Mouse (Mus musculus): ENCODE measurements around the gene 2900011O08Rik. TPM values are rescaled to one million over a fixed set of nuclear protein-coding genes. Genes with fewer than 3 reads are reported as not detected.

2900011O08Rik gene
- polyA plus RNA-seq, 1 experiment from 2014 or later: 22.4 TPM

DNA sequence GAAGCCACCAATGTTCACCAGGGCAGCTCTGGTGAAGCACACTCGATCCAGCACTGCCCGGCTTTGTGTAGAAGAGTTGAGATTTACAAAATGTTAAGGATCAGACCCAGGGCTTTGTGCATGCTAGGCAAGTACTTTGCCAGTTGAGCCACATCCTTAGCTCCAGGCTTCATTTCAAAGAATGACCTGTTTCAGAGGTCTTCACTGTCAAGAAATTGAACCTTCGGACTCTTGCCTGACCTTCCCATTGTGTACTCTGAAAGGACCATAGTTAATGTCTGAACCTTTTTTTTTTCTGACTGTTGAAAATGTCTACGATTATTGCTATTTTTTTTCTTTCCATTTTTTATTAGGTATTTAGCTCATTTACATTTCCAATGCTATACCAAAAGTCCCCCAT, 23.6 kb downstream of the 2900011O08Rik start:
- H3K9me3 ChIP-seq: no peaks in the 10 kb centered on the region
- DNase-seq (ENCODE audit: low spot score): no peak
- H3K36me3 ChIP-seq: no peaks in the 10 kb centered on the region
- no peak overlapping the region for H3K4me3 ChIP-seq
- WGBS: 87% methylated on average over 4 of the region's 4 CpGs
- H3K4me1 ChIP-seq (replicated peaks): no peaks in the 10 kb centered on the region
- no peaks in the 10 kb centered on the region for H3K27me3 ChIP-seq (ENCODE audit: insufficient read depth, poor library complexity, severe bottlenecking)
- H3K27ac ChIP-seq: no peak overlapping the region

GRCm38 (mm10) chr16:14017306-14017705, 30.9 kb downstream of the 2900011O08Rik start:
- Histone ChIP-seq H3K4me1 (replicated peaks) (no peaks in the 10 kb centered on the region), H3K27ac (no peak overlapping the region), H3K36me3 (no peaks in the 10 kb centered on the region), H3K4me3 (no peak overlapping the region), H3K27me3 (ENCODE audit: insufficient read depth, poor library complexity, severe bottlenecking) (no peaks in the 10 kb centered on the region), H3K9me3 (no peaks in the 10 kb centered on the region)
- no peak for DNase-seq (ENCODE audit: low spot score)
- 93% methylated on average over 8 of the region's 8 CpGs for WGBS

GRCm38 (mm10) chr16:14021166-14021822, 34.9 kb downstream of the 2900011O08Rik start:
- Histone ChIP-seq H3K36me3 (no peaks in the 10 kb centered on the region), H3K27me3 (ENCODE audit: insufficient read depth, poor library complexity, severe bottlenecking) (no peaks in the 10 kb centered on the region), H3K27ac (no peak overlapping the region), H3K4me1 (replicated peaks) (no peaks in the 10 kb centered on the region), H3K9me3 (no peaks in the 10 kb centered on the region), H3K4me3 (no peak overlapping the region)
- DNase-seq (ENCODE audit: low spot score): no peak
- WGBS: 83% methylated on average over 3 of the region's 3 CpGs

DNA sequence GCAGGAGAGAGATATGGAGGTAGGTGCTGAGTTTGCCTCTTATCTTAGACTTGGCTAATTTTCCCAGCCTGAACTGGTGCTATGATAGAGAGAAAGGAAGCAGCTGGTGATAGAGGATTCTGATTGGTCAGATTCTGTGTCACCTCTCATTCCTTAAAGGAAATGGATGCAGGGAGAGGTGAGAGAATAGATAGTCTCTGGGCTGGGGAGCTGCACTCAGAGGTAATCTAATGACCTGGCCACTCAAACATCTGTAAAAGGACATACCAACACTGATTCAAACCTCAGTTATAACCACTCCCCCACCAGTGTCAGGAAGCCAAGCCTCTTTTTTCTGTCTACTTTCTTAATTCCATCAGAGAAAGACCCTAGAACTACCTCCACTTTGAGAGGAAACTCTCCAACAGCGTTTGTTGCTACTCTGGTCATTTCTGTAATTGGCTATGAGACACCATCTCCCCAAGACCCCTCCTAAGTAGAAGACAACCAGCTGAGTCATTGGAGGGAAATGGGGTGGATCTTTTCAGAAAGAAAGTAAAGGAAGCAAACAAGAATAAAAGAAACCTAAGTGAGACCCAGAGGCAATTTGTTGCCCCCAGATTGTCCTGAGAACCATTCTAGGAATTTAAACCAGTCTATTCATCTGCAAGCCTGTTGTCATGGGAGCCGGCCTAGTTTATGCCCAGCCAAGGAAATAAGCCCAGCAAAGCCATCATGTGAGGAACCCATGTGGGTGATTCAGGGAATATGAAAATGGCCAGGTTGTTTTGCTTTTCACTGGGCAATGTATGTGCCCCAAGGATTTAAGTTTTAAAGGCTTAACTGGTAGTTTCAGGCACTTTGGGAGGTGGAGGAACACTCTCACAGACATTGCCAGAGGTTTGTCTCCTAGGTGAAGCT, 38.9 kb downstream of the 2900011O08Rik start:
- H3K36me3 ChIP-seq: no peaks in the 10 kb centered on the region
- no peak for DNase-seq (ENCODE audit: low spot score)
- no peaks in the 10 kb centered on the region for H3K27me3 ChIP-seq (ENCODE audit: insufficient read depth, poor library complexity, severe bottlenecking)
- H3K4me3 ChIP-seq: no peak overlapping the region
- 54% methylated on average over 2 of the region's 2 CpGs for WGBS
- H3K9me3 ChIP-seq: no peaks in the 10 kb centered on the region
- no peaks in the 10 kb centered on the region for H3K4me1 ChIP-seq (replicated peaks)
- H3K27ac ChIP-seq: no peak overlapping the region

DNA sequence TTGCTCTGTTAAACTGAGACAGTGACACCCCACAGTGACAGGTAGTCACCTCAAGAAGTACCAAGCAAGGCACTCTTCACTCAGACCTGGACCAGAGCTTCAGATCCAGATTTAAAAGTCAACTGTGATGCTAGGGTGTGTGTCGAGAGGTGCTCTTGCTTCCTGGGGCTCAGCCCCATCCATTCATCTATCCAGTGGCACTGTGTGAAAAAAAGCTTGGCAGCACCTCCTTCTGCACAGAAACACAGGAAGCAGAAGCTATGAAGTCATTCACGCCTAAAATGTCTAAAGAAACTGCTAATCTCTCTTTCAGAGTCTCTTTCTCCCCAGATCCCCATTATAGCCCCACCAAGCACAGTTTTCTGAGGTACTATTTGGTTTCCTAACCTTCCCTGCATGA, 42.7 kb downstream of the 2900011O08Rik start:
- Histone ChIP-seq H3K27ac (no peak overlapping the region), H3K4me3 (no peak overlapping the region), H3K9me3 (no peaks in the 10 kb centered on the region), H3K27me3 (ENCODE audit: insufficient read depth, poor library complexity, severe bottlenecking) (no peaks in the 10 kb centered on the region), H3K4me1 (replicated peaks) (no peaks in the 10 kb centered on the region), H3K36me3 (no peaks in the 10 kb centered on the region)
- WGBS: 75% methylated on average over 2 of the region's 2 CpGs
- no peak for DNase-seq (ENCODE audit: low spot score)

DNA sequence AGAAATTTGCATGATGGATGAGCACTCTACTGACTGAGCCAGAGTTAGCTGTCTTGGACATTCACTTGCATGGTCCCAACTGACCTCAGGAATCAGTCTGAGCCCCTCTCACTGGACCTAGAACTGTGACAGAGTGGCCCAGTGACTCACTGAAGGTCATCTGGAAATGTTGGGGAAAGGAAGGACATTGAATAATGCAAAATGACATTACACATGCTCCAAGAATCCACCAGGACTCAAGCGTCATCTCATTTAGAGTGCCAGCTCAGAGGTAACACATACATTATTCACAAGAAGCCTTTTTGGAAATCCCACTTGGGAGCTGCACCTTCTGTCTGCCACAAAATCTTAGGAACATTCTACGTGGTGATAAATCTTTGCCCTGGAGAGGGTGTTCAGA, 43.4 kb downstream of the 2900011O08Rik start:
- no peaks in the 10 kb centered on the region for H3K36me3 ChIP-seq
- H3K9me3 ChIP-seq: no peaks in the 10 kb centered on the region
- no peak overlapping the region for H3K27ac ChIP-seq
- no peaks in the 10 kb centered on the region for H3K27me3 ChIP-seq (ENCODE audit: insufficient read depth, poor library complexity, severe bottlenecking)
- H3K4me3 ChIP-seq: no peak overlapping the region
- WGBS: 83% methylated on average over 2 of the region's 2 CpGs
- no peaks in the 10 kb centered on the region for H3K4me1 ChIP-seq (replicated peaks)
- no peak for DNase-seq (ENCODE audit: low spot score)

GRCm38 (mm10) chr16:14030650-14031049, 44.2 kb downstream of the 2900011O08Rik start:
- WGBS: 87% methylated on average over 4 of the region's 4 CpGs
- H3K4me1 ChIP-seq (replicated peaks): no peaks in the 10 kb centered on the region

GRCm38 (mm10) chr16:14033076-14033475, 46.7 kb downstream of the 2900011O08Rik start:
- H3K27me3 ChIP-seq (ENCODE audit: insufficient read depth, poor library complexity, severe bottlenecking): no peaks in the 10 kb centered on the region
- H3K4me3 ChIP-seq: no peak overlapping the region
- 87% methylated on average over 4 of the region's 4 CpGs for WGBS
- no peak overlapping the region for H3K27ac ChIP-seq
- no peak for DNase-seq (ENCODE audit: low spot score)
- H3K4me1 ChIP-seq (replicated peaks): no peaks in the 10 kb centered on the region
- no peaks in the 10 kb centered on the region for H3K9me3 ChIP-seq
- no peaks in the 10 kb centered on the region for H3K36me3 ChIP-seq

More at GRCm38 (mm10) chr16:14030650-14031049, 44.2 kb downstream of the 2900011O08Rik start:
- Histone ChIP-seq H3K4me3 (no peak overlapping the region), H3K9me3 (no peaks in the 10 kb centered on the region), H3K27me3 (ENCODE audit: insufficient read depth, poor library complexity, severe bottlenecking) (no peaks in the 10 kb centered on the region), H3K27ac (no peak overlapping the region), H3K36me3 (no peaks in the 10 kb centered on the region)
- no peak for DNase-seq (ENCODE audit: low spot score)

GRCm38 (mm10) chr16:14042421-14042820, 56.0 kb downstream of the 2900011O08Rik start:
- no peak overlapping the region for H3K4me3 ChIP-seq
- no peak overlapping the region for H3K27ac ChIP-seq
- no peaks in the 10 kb centered on the region for H3K27me3 ChIP-seq (ENCODE audit: insufficient read depth, poor library complexity, severe bottlenecking)
- no peaks in the 10 kb centered on the region for H3K4me1 ChIP-seq (replicated peaks)
- H3K36me3 ChIP-seq: no peaks in the 10 kb centered on the region
- H3K9me3 ChIP-seq: no peaks in the 10 kb centered on the region
- no peak for DNase-seq (ENCODE audit: low spot score)
- WGBS: 92% methylated on average over 2 of the region's 2 CpGs

DNA sequence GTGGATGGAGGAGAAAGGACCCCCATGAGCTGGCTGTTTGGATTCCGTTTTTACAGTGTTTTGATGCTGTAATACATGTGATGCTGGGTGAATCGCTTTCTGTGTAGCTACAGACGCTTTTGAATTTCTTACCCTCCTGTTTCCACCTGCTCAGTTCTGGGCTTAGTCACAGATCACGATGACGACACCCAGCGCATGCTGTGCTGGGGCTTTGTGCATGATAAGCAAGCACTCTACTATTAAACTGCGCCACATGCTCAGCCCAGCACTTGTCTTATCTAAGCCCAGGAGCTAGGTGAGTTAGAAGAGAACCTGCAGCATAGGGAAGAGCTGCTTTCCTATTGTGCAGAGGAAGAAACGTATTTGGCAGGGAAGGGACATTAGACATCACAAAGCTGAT, 58.3 kb downstream of the 2900011O08Rik start:
- Histone ChIP-seq H3K4me3 (no peak overlapping the region), H3K27ac (no peak overlapping the region), H3K27me3 (ENCODE audit: insufficient read depth, poor library complexity, severe bottlenecking) (no peaks in the 10 kb centered on the region), H3K9me3 (no peaks in the 10 kb centered on the region), H3K36me3 (no peaks in the 10 kb centered on the region), H3K4me1 (replicated peaks) (no peaks in the 10 kb centered on the region)
- WGBS: 83% methylated on average over 8 of the region's 8 CpGs
- DNase-seq (ENCODE audit: low spot score): no peak

GRCm38 (mm10) chr16:14046224-14046756, 59.9 kb downstream of the 2900011O08Rik start:
- Histone ChIP-seq H3K27ac (no peak overlapping the region), H3K36me3 (no peaks in the 10 kb centered on the region), H3K4me1 (replicated peaks) (no peaks in the 10 kb centered on the region), H3K27me3 (ENCODE audit: insufficient read depth, poor library complexity, severe bottlenecking) (no peaks in the 10 kb centered on the region), H3K9me3 (no peaks in the 10 kb centered on the region), H3K4me3 (no peak overlapping the region)
- no peak for DNase-seq (ENCODE audit: low spot score)
- WGBS: 83% methylated on average over 4 of the region's 4 CpGs

DNA sequence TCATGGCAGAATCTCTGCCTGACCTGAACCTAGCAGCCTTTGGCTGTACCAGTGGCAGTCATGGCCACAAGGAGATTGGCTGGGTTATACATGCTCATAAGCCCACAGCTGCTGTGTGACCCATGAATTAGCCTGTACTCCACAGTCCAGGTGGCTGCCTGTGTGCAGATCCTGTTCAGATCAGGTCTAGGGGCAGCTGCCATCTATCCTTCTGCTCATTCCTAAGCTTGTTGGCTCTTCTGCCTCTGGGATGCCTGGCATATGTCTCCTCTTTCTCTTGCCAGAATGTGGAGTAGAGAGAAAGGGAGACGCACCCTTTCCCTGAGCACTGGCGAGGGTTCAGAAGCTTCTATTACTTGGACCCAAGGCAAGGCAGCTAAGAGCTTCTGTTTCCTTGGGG, 65.8 kb downstream of the 2900011O08Rik start:
- no peak overlapping the region for H3K4me3 ChIP-seq
- WGBS: 94% methylated on average over 2 of the region's 2 CpGs
- no peak for DNase-seq (ENCODE audit: low spot score)

DNA sequence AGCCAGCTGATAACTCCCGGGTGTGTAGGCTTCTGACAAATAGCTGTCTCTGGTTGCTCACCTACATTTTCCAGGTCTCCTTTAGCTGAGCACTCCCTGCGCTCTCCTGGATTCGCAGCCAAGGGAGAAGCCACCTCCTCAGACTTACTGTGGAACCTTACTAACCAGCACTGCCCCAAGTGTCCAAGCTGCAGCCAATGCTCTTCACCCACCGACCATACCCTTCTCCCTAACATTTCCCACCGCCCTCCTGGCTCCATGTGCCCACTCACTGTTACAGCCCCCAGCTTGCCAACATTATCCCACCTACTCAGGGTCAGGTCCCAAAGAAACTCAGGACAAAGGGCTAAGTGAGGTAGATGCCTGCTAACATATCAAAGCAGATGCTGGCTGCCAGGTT, 66.7 kb downstream of the 2900011O08Rik start:
- DNase-seq (ENCODE audit: low spot score): no peak
- no peak overlapping the region for H3K27ac ChIP-seq
- H3K4me1 ChIP-seq (replicated peaks): 0 out of 2 replicates have a peak, but pooled peaks cover under 1% of the 10 kb centered on the region
- 86% methylated on average over 5 of the region's 5 CpGs for WGBS
- H3K27me3 ChIP-seq (ENCODE audit: insufficient read depth, poor library complexity, severe bottlenecking): no peaks in the 10 kb centered on the region
- H3K9me3 ChIP-seq: no peaks in the 10 kb centered on the region
- H3K36me3 ChIP-seq: no peaks in the 10 kb centered on the region
- H3K4me3 ChIP-seq: no peak overlapping the region

More for the DNA sequence above, 65.8 kb downstream of the 2900011O08Rik start:
- Histone ChIP-seq H3K9me3 (no peaks in the 10 kb centered on the region), H3K27me3 (ENCODE audit: insufficient read depth, poor library complexity, severe bottlenecking) (no peaks in the 10 kb centered on the region), H3K36me3 (no peaks in the 10 kb centered on the region), H3K27ac (no peak overlapping the region), H3K4me1 (replicated peaks) (no peaks in the 10 kb centered on the region)
